Mouse (Mus musculus): ENCODE measurements around the gene Runx1.

DNA sequence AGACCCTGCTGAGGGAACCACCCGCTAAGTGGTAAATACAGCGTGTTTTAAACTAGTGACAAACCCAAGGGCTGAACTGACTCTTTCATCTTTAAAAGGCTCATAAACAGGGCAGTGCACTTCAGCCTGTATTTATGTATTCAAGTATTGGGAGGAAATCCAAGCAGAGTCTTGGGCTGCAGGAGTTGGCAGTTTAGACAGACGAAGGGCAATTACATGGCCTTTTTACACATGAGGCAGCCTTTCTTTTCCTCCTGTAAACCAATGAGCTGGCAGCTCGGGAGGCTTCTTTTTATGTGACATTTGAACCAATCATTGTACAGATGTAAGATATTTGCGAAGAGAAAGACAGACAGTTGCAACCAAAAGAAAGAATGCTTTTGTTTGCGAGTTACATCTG is 233.7 kb downstream of the Runx1 start:
- TF ChIP-seq GATA1 (IDR thresholded peaks at IDR 0.05; ENCODE audit: borderline replicate concordance, low read length), result no peak
- no peak for TF ChIP-seq FLI1 (IDR thresholded peaks at IDR 0.05; ENCODE audit: low read length)

Data from megakaryocyte, embryonic 14.5 days (primary cell).